Mouse (Mus musculus) midbrain, embryonic 14.5 days (tissue): ENCODE measurements around the gene Zfc3h1. TPM values are rescaled to one million over a fixed set of nuclear protein-coding genes. Genes with fewer than 3 reads are reported as not detected.
A peak's percentile ranks its signal among the peaks of the same experiment; 100 is the strongest.

Experiments
- ATAC-seq: fragments of 200-750 bp; cut with Nextera tagmentation; 2 replicates; pipeline ENCODE4 v1.8.0; 2017; ENCODE audit warnings: moderate number of reproducible peaks, moderate library complexity; ENCODE audit not compliant: low FRiP score, low TSS enrichment
- DNase-seq: peaks from one replicate; pipeline ENCODE4 v3.0.0-alpha.2; 2015
- H3K27ac ChIP-seq: fragments of 300-500 bp; sonication (generic); replicated peaks from 2 replicates; pipeline ENCODE4 v1.5.1; 2014; ENCODE audit warnings: mild to moderate bottlenecking, low read depth, low read length, moderate library complexity
- H3K27me3 ChIP-seq: fragments of 300-500 bp; sonication (generic); 2 replicates; pipeline ENCODE4 v1.6.1; 2014; ENCODE audit warnings: low read length, control low read depth, mixed read lengths; ENCODE audit not compliant: control insufficient read depth, insufficient read depth
- H3K36me3 ChIP-seq: fragments of 300-500 bp; sonication (generic); 2 replicates; pipeline ENCODE4 v1.6.1; 2014; ENCODE audit warnings: low read length, control low read depth; ENCODE audit not compliant: control insufficient read depth, insufficient read depth
- H3K4me1 ChIP-seq: fragments of 300-500 bp; sonication (generic); 2 replicates; pipeline ENCODE4 v1.6.1; 2014; ENCODE audit warnings: mild to moderate bottlenecking, antibody characterized with exemption, low read length, control low read depth; ENCODE audit not compliant: control insufficient read depth, insufficient read depth
- H3K4me2 ChIP-seq: fragments of 300-500 bp; sonication (generic); 2 replicates; pipeline ENCODE4 v1.6.1; 2014; ENCODE audit warnings: mild to moderate bottlenecking, low read length, moderate library complexity
- H3K4me3 ChIP-seq: fragments of 300-500 bp; sonication (generic); replicated peaks from 2 replicates; pipeline ENCODE4 v1.5.1; 2014; ENCODE audit warnings: low read depth, low read length
- H3K9ac ChIP-seq: fragments of 300-500 bp; sonication (generic); replicated peaks from 2 replicates; pipeline ENCODE4 v1.6.1; 2014; ENCODE audit warnings: mild to moderate bottlenecking, low read length, moderate library complexity
- H3K9me3 ChIP-seq: fragments of 300-500 bp; sonication (generic); 2 replicates; pipeline ENCODE4 v1.6.1; 2016; ENCODE audit warnings: low read length, control low read depth, mixed read lengths; ENCODE audit not compliant: control insufficient read depth
- WGBS: fragments of 180-500 bp; shearing (Covaris S2); extraction: QIAGEN DNeasy Blood & Tissue Kit; methylation state at CpG from one replicate; pipeline ENCODE4 v1.1.7; 2014; 5-methylcytosine and 5-hydroxymethylcytosine counted together
- polyA plus RNA-seq: library from polyadenylated mRNA; unstranded; fragments of >200 nt; fragmentation: Nextera tagmentation; extraction: Ambion mirVana; gene quantifications from 2 replicates; pipeline ENCODE4 v1.2.1, GENCODE M21; 2014

Zfc3h1 gene
- polyA plus RNA-seq, 1 experiment from 2014 or later: 25.4 TPM

DNA sequence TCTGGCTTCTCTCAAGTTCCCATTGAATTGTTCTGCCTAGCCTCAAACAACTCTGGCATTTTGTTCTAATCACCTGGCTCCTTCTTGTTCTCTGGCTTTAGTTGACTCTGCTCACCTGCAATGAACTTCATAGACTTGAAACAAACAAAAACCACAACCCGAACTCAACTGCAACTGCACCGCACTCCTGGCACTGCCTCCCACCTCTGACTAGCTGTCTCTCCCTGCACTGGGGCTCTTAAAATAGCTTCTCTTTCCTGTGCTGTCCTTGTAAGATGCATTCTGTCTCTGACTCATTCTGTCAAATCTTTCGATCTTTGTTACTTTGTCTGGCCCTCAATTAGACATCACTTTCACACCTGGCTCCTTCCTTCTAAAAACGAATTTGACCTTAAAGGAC, 21.6 kb upstream of the Zfc3h1 start:
- H3K4me1 ChIP-seq: peaks cover 20% of the 10 kb centered on the region
- H3K27me3 ChIP-seq: no peaks in the 10 kb centered on the region
- peak overlapping the region; percentile 63 for H3K4me3 ChIP-seq
- no peaks in the 10 kb centered on the region for H3K9me3 ChIP-seq
- no peak overlapping the region for H3K9ac ChIP-seq
- DNase-seq (no peak), ATAC-seq (no peak)
- H3K36me3 ChIP-seq: no peaks in the 10 kb centered on the region
- 91% methylated on average over 4 of the region's 4 CpGs for WGBS
- peak overlapping the region; percentile 95; the same call in 1 of the 2 replicates for H3K27ac ChIP-seq
- H3K4me2 ChIP-seq: peak overlapping the region; percentile 63

DNA sequence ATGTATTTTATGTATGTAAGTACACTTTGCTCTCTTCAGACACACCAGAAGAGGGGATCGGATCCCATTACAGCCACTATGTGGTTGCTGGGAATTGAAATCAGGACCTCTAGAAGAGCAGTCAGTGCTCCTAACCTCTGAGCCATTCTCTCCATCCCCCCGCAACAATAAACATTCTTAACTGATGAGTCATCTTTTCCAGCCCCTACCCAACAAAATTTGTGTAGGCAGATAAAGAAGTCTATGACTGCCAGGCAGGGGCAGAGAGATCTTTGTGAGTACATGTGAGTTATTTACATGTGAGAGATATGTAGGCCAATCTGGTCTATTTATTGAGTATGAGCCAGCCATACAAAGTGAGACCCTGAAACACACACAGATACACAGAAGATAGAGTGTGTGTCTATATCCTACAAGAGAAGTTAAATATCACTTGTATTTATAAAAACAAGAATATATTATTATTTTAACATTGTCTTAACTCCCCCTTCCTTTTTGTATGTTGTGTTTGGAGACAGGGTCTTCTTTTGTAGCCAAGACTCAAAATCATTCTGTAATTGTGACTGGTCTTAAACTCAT, 3.2 kb upstream of the Zfc3h1 start:
- Histone ChIP-seq H3K9me3 (no peaks in the 10 kb centered on the region), H3K27ac (no peak overlapping the region), H3K27me3 (no peaks in the 10 kb centered on the region), H3K4me1 (peaks cover 25% of the 10 kb centered on the region), H3K4me3 (no peak overlapping the region), H3K9ac (no peak overlapping the region), H3K4me2 (peak overlapping the region; percentile 2; the same call in 1 of the 2 replicates), H3K36me3 (no peaks in the 10 kb centered on the region)
- ATAC-seq (no peak), DNase-seq (no peak)
- WGBS: 77% methylated on average over 2 of the region's 2 CpGs

DNA sequence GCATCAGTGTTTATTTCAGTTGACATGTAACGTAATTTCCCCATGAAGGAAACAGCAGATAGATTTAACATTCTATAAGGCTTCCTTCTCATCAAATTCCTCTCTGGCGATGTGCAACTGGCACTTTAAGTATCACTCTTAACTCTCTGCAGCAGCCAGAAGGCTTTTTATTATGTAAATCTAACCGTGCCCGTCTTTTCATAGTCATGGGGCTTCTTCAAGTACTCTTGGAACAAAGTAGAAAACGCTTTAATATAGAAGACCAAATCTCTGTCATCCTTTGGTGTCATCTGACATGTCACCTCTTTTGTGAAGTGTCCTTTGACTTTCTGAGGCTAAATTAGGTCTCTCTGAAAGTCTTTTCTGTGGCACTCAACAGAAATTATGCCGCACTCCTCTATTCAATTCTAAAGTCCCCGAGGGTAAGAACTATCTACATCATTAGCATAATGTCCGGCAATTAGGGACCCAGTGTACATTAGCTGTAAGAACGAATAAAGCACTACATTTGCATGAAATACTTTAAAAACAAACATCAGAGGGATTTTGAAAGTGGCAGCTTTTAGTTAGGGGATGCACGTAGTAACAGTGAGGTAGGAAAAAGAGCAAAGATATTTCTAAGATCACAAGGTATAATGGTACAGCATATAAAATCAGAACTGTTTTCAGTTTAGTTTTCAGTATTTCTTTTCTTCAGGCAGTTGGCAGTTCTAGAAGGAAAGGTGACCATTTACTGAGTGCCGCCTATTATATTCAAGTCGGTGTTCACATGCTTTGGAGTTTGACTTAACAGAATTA, 1.7 kb upstream of the Zfc3h1 start:
- Histone ChIP-seq H3K4me1 (peaks cover 37% of the 10 kb centered on the region), H3K4me3 (peak overlapping the region; percentile 93), H3K9me3 (no peaks in the 10 kb centered on the region), H3K36me3 (no peaks in the 10 kb centered on the region), H3K9ac (peak overlapping the region; percentile 89), H3K27me3 (no peaks in the 10 kb centered on the region), H3K27ac (peak overlapping the region; percentile 98), H3K4me2 (peak overlapping the region; percentile 81)
- DNase-seq (peak; percentile 56), ATAC-seq (no peak)
- WGBS: 4% methylated on average over 12 of the region's 12 CpGs

DNA sequence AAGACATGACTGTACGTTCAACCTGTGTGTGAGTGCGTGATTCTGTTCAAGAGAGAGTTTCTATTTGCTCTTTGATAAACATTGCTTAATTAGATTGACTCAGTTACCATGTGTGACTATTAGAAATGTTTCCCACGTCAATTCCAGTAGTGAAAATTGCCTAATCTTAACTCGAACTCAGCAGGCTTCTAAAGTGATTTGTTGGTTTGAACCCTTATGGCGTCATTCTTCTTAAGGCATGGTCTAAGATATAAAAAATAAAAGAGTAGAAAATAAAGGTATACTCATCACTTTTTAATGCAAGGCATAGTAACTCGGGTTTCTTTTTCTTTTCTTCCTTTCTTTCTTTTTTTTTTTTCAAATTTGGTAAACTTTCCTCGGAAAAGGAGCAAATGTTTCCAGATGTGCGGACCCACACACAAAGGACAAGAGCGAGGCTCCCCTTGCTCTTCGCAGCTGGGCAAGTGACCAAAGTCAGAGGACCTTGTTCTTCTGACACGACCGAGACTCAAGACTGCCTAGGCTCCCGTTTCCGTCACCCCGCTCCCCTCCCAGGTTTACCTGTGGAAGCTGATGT, 1.0 kb upstream of the Zfc3h1 start:
- H3K4me2 ChIP-seq: peak overlapping the region; percentile 81
- no peaks in the 10 kb centered on the region for H3K36me3 ChIP-seq
- H3K4me3 ChIP-seq: peak overlapping the region; percentile 93
- H3K9me3 ChIP-seq: no peaks in the 10 kb centered on the region
- DNase-seq (peak; percentile 57), ATAC-seq (no peak)
- peak overlapping the region; percentile 98 for H3K27ac ChIP-seq
- H3K4me1 ChIP-seq: peaks cover 43% of the 10 kb centered on the region
- H3K9ac ChIP-seq: peak overlapping the region; percentile 89
- WGBS: under 1% methylated on average over 15 of the region's 15 CpGs
- no peaks in the 10 kb centered on the region for H3K27me3 ChIP-seq

DNA sequence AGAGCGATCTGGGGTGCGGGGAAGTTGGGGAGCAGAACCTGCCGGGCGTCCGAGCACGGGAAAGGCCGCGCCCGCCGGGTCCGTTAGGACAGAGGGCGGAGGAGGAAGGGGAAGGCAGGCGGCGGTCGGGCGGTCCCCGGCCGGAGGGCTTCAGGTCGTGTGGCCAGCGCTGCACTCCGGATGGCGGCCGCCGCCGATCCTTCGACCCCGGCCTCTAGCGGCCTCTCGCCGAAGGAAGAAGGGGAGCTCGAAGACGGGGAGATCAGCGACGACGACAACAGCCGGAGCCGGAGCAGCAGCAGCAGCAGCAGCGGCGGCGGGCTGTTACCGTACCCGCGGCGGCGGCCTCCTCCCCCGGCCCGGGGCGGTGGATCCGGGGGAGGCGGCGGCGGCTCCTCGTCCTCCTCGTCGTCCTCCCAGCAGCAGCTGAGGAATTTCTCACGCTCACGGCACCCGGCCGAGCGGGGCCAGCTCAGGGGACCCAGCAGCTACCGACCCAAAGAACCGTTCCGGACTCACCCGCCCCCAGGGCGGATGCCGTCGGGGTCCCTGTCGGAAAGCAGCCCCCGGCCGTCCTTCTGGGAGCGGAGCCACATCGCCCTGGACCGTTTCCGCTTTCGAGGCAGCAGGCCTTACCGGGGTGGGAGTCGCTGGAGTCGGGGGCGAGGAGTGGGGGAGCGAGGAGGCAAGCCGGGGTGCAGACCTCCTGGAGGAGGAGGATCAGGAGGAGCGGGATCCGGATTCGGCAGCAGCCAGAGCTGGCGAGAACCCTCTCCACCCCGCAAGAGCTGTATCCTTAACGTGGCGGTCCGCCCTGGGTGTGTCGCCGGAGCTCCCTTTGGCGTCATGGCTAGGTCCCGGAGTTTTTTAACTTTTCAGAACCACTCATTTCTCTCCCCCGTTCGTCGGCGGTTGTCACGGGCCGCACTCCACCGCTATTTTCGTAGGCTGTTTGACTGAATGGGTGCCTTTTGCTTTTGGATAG, 551 bp downstream of the Zfc3h1 start:
- under 1% methylated on average over 98 of the region's 101 CpGs for WGBS
- Histone ChIP-seq H3K4me1 (peaks cover 46% of the 10 kb centered on the region), H3K27ac (peak overlapping the region; percentile 98), H3K36me3 (peaks cover 6% of the 10 kb centered on the region; the same call in 1 of the 2 replicates), H3K4me3 (peak overlapping the region; percentile 93), H3K27me3 (no peaks in the 10 kb centered on the region), H3K4me2 (peak overlapping the region; percentile 81), H3K9ac (peak overlapping the region; percentile 89), H3K9me3 (no peaks in the 10 kb centered on the region)
- peak; percentile 2 for ATAC-seq
- peak; percentile 69 for DNase-seq

DNA sequence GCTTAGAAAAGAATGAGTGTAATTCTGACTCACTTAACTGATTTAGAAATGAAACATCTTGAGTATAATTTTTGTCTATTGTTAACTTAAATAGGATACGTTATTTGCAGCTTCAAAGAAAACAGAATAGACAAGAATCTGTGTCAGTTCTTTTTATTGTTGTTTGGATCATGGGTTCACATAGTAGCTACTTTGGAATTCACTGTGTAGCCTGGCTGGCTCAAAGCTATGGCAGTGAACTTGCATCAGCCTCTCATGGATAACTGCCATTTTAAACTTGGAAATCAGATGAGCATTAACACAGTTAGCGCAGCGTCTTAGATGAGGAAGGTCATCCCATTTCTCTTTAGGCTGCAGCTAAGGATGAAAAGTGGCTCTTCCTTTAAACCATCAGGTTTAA, 3.1 kb downstream of the Zfc3h1 start:
- no peak overlapping the region for H3K4me3 ChIP-seq
- no peaks in the 10 kb centered on the region for H3K27me3 ChIP-seq
- peaks cover 17% of the 10 kb centered on the region for H3K36me3 ChIP-seq
- H3K4me2 ChIP-seq: peak overlapping the region; percentile 81
- no peaks in the 10 kb centered on the region for H3K9me3 ChIP-seq
- no peak overlapping the region for H3K27ac ChIP-seq
- WGBS: 77% methylated on average over 3 of the region's 3 CpGs
- H3K4me1 ChIP-seq: peaks cover 37% of the 10 kb centered on the region
- DNase-seq: no peak
- no peak for ATAC-seq
- H3K9ac ChIP-seq: 0 out of 2 replicates have a peak overlapping the region, but pooled peaks have one; percentile 34

DNA sequence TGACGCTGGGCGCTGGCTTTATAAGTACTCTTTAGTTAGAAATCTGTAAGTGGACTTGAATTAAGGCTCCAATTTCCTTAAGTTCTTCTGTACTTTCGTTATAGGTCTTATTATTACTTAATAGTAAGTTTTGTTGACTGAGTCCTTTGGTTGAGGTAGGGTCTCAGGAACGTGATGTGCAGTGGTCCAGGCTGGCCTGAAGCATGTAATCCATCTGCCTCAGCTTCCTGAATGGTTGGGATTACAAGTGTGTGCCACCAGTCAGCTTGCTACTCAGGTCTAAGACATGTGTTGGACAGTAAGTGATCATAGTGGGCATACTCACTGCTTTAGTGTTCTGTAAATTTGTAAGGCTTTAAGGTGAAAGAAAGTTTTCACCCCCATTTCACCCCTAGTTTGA, 6.3 kb downstream of the Zfc3h1 start:
- H3K4me3 ChIP-seq: no peak overlapping the region
- 92% methylated on average over 4 of the region's 4 CpGs for WGBS
- H3K9ac ChIP-seq: no peak overlapping the region
- H3K27me3 ChIP-seq: no peaks in the 10 kb centered on the region
- H3K36me3 ChIP-seq: peaks cover 39% of the 10 kb centered on the region
- no peak overlapping the region for H3K27ac ChIP-seq
- no peak overlapping the region for H3K4me2 ChIP-seq
- ATAC-seq: no peak
- H3K9me3 ChIP-seq: no peaks in the 10 kb centered on the region
- H3K4me1 ChIP-seq: peaks cover 32% of the 10 kb centered on the region
- no peak for DNase-seq

DNA sequence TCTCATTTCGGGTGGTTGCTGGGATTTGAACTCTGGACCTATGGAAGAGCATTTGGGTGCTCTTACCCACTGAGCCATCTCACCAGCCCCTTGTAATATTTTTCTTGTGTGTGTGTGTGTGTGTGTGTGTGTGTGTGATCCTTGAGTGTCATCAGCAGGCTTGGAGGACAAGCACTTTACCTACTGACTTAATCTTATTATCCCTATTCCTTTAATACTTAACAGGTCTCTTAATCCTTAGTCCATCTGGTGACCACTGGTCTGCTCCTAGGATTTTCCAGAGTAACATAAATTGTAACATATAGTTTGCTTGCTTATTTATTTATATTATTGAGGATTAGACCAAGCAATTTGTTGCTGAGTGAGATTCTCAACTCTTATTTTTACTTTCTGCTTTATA, 7.1 kb downstream of the Zfc3h1 start:
- Histone ChIP-seq H3K4me1 (peaks cover 24% of the 10 kb centered on the region), H3K4me2 (no peak overlapping the region), H3K27me3 (no peaks in the 10 kb centered on the region), H3K9ac (no peak overlapping the region), H3K4me3 (no peak overlapping the region), H3K36me3 (peaks cover 39% of the 10 kb centered on the region), H3K27ac (no peak overlapping the region), H3K9me3 (no peaks in the 10 kb centered on the region)
- WGBS: 97% methylated on average over 1 of the region's 1 CpGs
- ATAC-seq: no peak
- no peak for DNase-seq
